Mouse (Mus musculus) limb, embryonic 12.5 days (tissue): ENCODE results near the gene Ifna16. TPM values are rescaled to one million over a fixed set of nuclear protein-coding genes. Genes with fewer than 3 reads are reported as not detected.

Experiments
- ATAC-seq: fragments of 200-750 bp; cut with Nextera tagmentation; 2 replicates; pipeline ENCODE4 v1.8.0; 2017; ENCODE audit warnings: low read depth, moderate TSS enrichment; ENCODE audit not compliant: insufficient number of reproducible peaks, insufficient read depth, low FRiP score, low TSS enrichment
- H3K27ac ChIP-seq: fragments of 300-500 bp; sonication (generic); 2 replicates; pipeline ENCODE4 v1.5.1; 2016; ENCODE audit warnings: mild to moderate bottlenecking, moderate library complexity
- H3K27me3 ChIP-seq: fragments of 300-500 bp; sonication (generic); 2 replicates; pipeline ENCODE4 v1.6.1; 2016; ENCODE audit warnings: mild to moderate bottlenecking, moderate library complexity
- H3K36me3 ChIP-seq: fragments of 300-500 bp; sonication (generic); 2 replicates; pipeline ENCODE4 v1.6.1; 2016; ENCODE audit warnings: mild to moderate bottlenecking, moderate library complexity
- H3K4me1 ChIP-seq: fragments of 300-500 bp; sonication (generic); replicated peaks from 2 replicates; pipeline ENCODE4 v1.6.1; 2016
- H3K4me2 ChIP-seq: fragments of 300-500 bp; sonication (generic); 2 replicates; pipeline ENCODE4 v1.6.1; 2016; ENCODE audit warnings: mild to moderate bottlenecking, moderate library complexity
- H3K4me3 ChIP-seq: fragments of 300-500 bp; sonication (generic); replicated peaks from 2 replicates; pipeline ENCODE4 v1.5.1; 2016; ENCODE audit warnings: mild to moderate bottlenecking
- H3K9ac ChIP-seq: fragments of 300-500 bp; sonication (generic); replicated peaks from 2 replicates; pipeline ENCODE4 v1.6.1; 2016; ENCODE audit warnings: mild to moderate bottlenecking, moderate library complexity
- H3K9me3 ChIP-seq: fragments of 300-500 bp; sonication (generic); 2 replicates; pipeline ENCODE4 v1.6.1; 2016; ENCODE audit warnings: mild to moderate bottlenecking, moderate library complexity
- WGBS: fragments of 180-500 bp; shearing (Covaris S2); methylation state at CpG from one replicate; pipeline ENCODE4 v1.1.7; 2016; 5-methylcytosine and 5-hydroxymethylcytosine counted together
- polyA plus RNA-seq: library from polyadenylated mRNA; unstranded; fragments of >200 nt; fragmentation: Nextera tagmentation; extraction: Ambion mirVana; gene quantifications from 2 replicates; pipeline ENCODE4 v1.2.1, GENCODE M21; 2016

Ifna16 gene
- polyA plus RNA-seq, 1 experiment from 2014 or later: not detected

DNA sequence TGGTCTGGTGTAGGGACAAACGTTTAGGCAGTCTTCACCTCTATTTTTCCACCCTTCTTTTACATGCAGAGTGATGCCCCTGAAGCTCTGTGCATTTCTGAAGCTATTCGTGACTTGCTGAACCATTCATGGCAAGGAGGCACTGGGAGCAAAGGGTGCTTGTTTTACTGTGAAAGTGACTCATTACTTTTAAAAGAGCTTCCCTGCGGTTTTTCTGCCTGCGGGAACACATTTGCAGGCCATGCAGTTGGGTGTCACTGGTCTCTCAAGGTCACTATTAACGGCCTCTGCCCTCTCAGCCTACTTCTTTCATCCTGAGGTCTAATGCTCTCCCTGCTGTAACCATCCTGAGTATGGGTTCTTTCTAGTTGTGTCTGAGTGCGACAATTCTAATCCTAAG, 20.4 kb upstream of the Ifna16 start:
- Histone ChIP-seq H3K9me3 (no peaks in the 10 kb centered on the region), H3K36me3 (no peaks in the 10 kb centered on the region), H3K4me2 (no peak overlapping the region), H3K27me3 (peaks cover 4% of the 10 kb centered on the region), H3K4me3 (no peak overlapping the region), H3K4me1 (no peaks in the 10 kb centered on the region), H3K9ac (no peak overlapping the region), H3K27ac (no peak overlapping the region)
- ATAC-seq: no peak
- WGBS: 51% methylated on average over 6 of the region's 6 CpGs

DNA sequence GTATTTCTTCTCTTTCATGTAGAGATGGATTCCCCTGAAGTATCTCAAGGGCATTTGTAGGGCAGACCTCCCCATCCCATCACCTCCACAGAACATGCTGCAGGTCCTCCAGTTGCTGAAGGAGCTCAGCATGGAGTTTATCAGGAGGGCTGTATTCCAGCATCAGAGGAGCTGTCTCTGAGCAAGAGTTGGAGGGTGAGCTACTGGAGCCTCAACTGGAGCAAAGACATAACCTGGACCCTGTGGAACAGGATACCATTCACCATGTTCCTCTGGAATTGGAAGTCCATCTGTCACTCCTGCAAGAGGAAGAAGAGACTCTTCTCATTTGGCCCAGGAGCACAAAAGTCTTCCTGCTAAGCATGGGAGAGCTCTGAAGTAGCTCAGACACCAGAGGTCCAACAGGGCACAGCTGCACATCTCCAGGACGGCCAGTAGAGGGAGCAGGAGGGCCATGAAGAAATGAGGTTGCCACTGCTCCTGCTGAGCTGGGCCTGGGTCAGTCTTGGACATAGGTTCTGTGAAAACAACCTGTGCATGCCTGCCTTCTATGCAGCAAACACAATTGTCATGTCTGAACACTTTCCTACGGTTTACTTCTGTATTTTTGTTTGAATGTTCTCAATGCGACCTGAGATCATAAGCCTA, 19.6 kb upstream of the Ifna16 start:
- H3K9ac ChIP-seq: no peak overlapping the region
- no peaks in the 10 kb centered on the region for H3K4me1 ChIP-seq
- no peak overlapping the region for H3K27ac ChIP-seq
- no peak overlapping the region for H3K4me3 ChIP-seq
- peak; percentile 66; the same call in 1 of the 2 replicates for ATAC-seq
- H3K36me3 ChIP-seq: no peaks in the 10 kb centered on the region
- H3K4me2 ChIP-seq: no peak overlapping the region
- peaks cover 4% of the 10 kb centered on the region for H3K27me3 ChIP-seq
- WGBS: 25% methylated on average over 3 of the region's 3 CpGs
- no peaks in the 10 kb centered on the region for H3K9me3 ChIP-seq

DNA sequence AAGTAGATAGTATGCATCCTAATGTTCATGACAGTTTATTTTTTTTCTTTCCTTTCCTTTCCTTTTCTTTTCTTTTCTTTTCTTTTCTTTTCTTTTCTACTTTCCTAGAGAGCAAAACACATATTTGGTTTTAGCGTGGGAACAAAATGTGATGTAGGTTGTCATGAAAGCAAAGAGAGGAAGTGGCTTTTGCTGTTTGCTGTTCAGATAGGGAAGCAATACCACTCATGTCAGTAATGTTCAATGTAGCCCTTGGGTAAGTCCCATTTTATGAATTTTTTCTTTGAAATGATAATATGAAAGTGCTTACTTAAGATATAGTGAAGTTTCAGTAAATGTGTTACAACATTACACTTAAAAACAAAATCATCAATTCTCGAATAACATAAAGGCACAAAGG, 16.7 kb upstream of the Ifna16 start:
- no peak overlapping the region for H3K9ac ChIP-seq
- ATAC-seq: no peak
- H3K4me1 ChIP-seq: no peaks in the 10 kb centered on the region
- H3K27me3 ChIP-seq: peaks cover 4% of the 10 kb centered on the region
- no peak overlapping the region for H3K4me2 ChIP-seq
- no peak overlapping the region for H3K27ac ChIP-seq
- no peaks in the 10 kb centered on the region for H3K9me3 ChIP-seq
- H3K4me3 ChIP-seq: no peak overlapping the region
- no peaks in the 10 kb centered on the region for H3K36me3 ChIP-seq
- WGBS: 88% methylated on average over 2 of the region's 2 CpGs

DNA sequence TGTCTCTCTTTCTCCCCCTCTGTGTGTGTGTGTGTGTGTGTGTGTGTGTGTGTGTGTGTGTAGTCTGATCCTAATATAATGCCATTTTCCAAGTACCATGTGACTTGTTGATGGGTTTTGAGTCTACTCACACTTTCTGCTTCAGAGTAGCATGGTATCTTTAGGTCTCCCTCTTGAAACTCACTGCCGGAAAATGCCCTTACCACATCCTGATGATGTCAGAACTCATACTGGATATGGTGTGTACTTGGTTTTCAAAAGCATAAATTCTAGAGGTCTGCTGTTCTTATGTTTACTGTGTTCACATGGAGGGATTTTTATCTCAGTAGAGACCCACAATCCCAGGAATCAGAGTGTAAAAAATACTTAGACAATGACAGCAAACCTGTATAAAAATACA, 15.8 kb upstream of the Ifna16 start:
- 91% methylated on average over 1 of the region's 1 CpGs for WGBS
- no peak overlapping the region for H3K4me2 ChIP-seq
- no peak overlapping the region for H3K27ac ChIP-seq
- H3K9ac ChIP-seq: no peak overlapping the region
- H3K4me1 ChIP-seq: no peaks in the 10 kb centered on the region
- no peaks in the 10 kb centered on the region for H3K36me3 ChIP-seq
- H3K9me3 ChIP-seq: no peaks in the 10 kb centered on the region
- no peak for ATAC-seq
- H3K4me3 ChIP-seq: no peak overlapping the region
- H3K27me3 ChIP-seq: peaks cover 4% of the 10 kb centered on the region

DNA sequence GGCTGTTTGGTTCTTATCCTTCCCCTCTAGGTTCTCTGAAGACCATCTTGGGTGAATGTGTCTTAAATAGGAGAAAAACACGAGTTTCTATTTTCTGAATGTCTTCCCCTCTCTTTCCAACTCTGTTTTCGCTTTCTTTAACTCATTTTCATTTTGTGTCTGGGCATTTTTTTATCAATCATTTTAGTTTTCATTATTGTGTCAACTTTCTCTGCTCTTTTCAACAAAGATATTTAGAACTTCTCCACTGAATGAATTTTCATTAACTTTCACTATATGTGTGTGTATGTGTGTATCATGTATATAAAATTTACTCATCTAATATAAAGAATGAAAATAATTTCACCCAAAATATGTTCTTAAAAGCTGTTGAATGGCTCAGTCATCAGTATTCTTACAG, 14.5 kb upstream of the Ifna16 start, which contains the start of gene Ifnab:
Gene Ifnab (minus strand): TSS at position 101 of the 400 bp plus-strand sequence.
- no peak for ATAC-seq
- no peak within 1 kb of the TSS for H3K27ac ChIP-seq
- H3K4me2 ChIP-seq: no peak within 1 kb of the TSS
- H3K4me3 ChIP-seq: no peak within 1 kb of the TSS
- H3K27me3 ChIP-seq: peaks cover 4% of the 10 kb centered on the region; the same call in 1 of the 2 replicates
- no peaks in the 10 kb centered on the region for H3K9me3 ChIP-seq
- 70% methylated on average over 2 of the region's 2 CpGs for WGBS
- H3K36me3 ChIP-seq: no peaks in the 10 kb centered on the region
- no peaks in the 10 kb centered on the region for H3K4me1 ChIP-seq
- no peak within 1 kb of the TSS for H3K9ac ChIP-seq

DNA sequence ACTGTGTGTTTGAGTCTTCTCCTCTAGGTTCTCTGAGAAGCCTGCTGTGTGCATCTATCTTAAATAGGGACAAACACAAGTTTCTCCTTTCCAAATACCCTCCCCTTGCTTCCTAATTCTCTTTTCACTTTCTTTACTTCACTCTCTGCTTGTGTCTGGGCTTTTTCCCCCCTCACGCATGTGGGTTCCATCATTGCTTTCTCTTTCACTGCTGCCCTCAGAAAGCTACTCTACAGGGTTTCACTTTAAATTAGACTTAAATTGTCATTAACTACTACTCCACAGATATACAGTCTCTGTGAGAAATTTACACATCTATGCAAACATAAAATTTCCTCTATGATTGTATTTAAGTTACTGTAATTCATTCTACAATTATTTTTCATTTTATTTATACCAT, 7.1 kb upstream of the Ifna16 start, which contains the start of gene Ifna2:
Gene Ifna2 (minus strand): TSS at position 101 of the 400 bp plus-strand sequence.
- H3K9ac ChIP-seq: no peak within 1 kb of the TSS
- no peaks in the 10 kb centered on the region for H3K36me3 ChIP-seq
- ATAC-seq: no peak
- no peak within 1 kb of the TSS for H3K4me3 ChIP-seq
- 93% methylated on average over 1 of the region's 1 CpGs for WGBS
- H3K27me3 ChIP-seq: no peaks in the 10 kb centered on the region
- H3K4me2 ChIP-seq: no peak within 1 kb of the TSS
- no peaks in the 10 kb centered on the region for H3K9me3 ChIP-seq
- H3K4me1 ChIP-seq: no peaks in the 10 kb centered on the region
- no peak within 1 kb of the TSS for H3K27ac ChIP-seq

DNA sequence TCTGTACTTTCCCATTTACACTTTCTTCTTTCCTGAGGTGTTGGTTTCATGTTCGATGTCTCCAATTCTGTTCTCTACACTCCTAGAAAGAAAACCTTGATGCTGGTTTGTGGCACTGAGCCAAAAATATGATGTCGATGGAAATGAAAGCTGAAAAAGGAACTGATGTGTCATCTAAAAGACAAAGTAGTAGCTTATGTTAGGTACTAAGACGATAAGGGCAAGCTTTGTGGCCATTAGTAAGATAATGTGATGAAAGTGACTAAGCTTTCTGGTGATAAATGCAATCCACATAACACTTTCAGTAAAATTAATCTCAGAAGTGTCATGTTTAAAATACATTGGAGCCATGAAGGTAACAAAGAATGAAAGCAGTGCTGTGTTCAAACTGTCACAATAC, 4.6 kb upstream of the Ifna16 start:
- H3K4me3 ChIP-seq: no peak overlapping the region
- no peak overlapping the region for H3K4me2 ChIP-seq
- no peak overlapping the region for H3K9ac ChIP-seq
- no peaks in the 10 kb centered on the region for H3K4me1 ChIP-seq
- H3K9me3 ChIP-seq: no peaks in the 10 kb centered on the region
- 82% methylated on average over 3 of the region's 3 CpGs for WGBS
- H3K36me3 ChIP-seq: no peaks in the 10 kb centered on the region
- H3K27me3 ChIP-seq: no peaks in the 10 kb centered on the region
- ATAC-seq: no peak
- no peak overlapping the region for H3K27ac ChIP-seq

DNA sequence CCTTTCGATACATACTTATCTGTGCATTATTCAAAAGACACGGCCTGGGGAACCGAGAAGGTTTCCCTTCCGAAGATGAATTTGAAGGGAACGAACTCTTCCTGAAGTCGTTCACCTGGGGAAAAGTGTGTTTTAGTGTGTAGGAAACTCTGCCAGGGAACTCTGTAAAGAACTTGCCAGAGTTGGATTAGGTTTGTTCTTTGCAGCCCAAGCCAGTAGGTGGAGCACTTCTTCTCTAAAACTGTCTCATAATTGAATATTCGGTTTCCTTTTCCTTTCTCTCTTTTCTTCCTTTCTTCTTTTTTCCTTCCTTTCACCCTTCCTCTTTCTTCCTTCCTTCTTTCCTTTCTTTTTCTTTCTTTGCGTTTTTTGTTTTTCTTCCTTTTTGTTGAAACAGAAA, 3.6 kb upstream of the Ifna16 start:
- H3K9ac ChIP-seq: no peak overlapping the region
- WGBS: 52% methylated on average over 8 of the region's 8 CpGs
- no peak for ATAC-seq
- no peak overlapping the region for H3K4me3 ChIP-seq
- no peak overlapping the region for H3K4me2 ChIP-seq
- H3K27ac ChIP-seq: no peak overlapping the region
- no peaks in the 10 kb centered on the region for H3K27me3 ChIP-seq
- no peaks in the 10 kb centered on the region for H3K36me3 ChIP-seq
- H3K4me1 ChIP-seq: no peaks in the 10 kb centered on the region
- H3K9me3 ChIP-seq: no peaks in the 10 kb centered on the region

DNA sequence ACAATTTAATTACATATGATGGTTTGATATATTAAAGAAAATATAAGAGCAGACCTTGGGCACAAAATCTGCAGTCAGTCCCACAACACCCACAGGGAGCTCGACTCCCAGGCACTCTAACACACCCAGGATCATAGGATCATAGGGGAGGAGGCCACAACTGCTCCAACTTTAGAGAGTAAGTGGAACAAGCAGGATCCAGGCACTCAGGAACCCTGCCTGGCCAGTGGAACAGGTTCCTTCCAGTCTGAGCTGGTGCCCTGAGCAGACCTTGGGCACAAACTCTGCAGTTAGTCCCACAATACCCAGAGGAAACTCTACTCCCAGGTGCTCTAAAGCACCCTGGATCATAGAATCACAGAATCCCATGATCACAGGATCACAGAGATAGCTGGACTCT, 21.3 kb downstream of the Ifna16 start:
- 47% methylated on average over 1 of the region's 1 CpGs for WGBS
- Histone ChIP-seq H3K36me3 (no peaks in the 10 kb centered on the region), H3K9me3 (no peaks in the 10 kb centered on the region), H3K4me1 (no peaks in the 10 kb centered on the region), H3K4me2 (no peak overlapping the region), H3K27ac (no peak overlapping the region), H3K4me3 (no peak overlapping the region), H3K9ac (no peak overlapping the region), H3K27me3 (no peaks in the 10 kb centered on the region)
- no peak for ATAC-seq

DNA sequence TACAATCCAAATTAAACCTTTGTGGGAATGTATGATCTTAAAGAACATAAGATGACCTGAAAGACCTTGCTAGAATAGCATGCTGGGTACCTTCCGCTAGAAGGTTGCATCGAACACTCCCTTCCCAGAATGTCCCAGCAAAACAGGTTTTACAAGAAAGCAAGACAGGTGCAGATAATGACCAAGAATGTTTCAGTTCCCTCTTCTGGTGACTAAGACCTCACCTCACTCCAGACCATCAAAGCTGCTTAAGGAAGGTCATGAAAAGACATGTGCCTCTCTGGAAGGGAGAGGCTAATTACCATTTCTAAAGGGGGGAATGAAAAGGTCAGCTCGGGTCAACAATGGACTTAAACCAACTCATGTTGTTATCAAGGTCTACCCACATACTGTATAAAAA, 23.1 kb downstream of the Ifna16 start:
- no peaks in the 10 kb centered on the region for H3K4me1 ChIP-seq
- no peak for ATAC-seq
- no peak overlapping the region for H3K27ac ChIP-seq
- H3K4me2 ChIP-seq: no peak overlapping the region
- WGBS: 74% methylated on average over 3 of the region's 3 CpGs
- no peaks in the 10 kb centered on the region for H3K27me3 ChIP-seq
- H3K9ac ChIP-seq: no peak overlapping the region
- no peak overlapping the region for H3K4me3 ChIP-seq
- no peaks in the 10 kb centered on the region for H3K36me3 ChIP-seq
- H3K9me3 ChIP-seq: no peaks in the 10 kb centered on the region

DNA sequence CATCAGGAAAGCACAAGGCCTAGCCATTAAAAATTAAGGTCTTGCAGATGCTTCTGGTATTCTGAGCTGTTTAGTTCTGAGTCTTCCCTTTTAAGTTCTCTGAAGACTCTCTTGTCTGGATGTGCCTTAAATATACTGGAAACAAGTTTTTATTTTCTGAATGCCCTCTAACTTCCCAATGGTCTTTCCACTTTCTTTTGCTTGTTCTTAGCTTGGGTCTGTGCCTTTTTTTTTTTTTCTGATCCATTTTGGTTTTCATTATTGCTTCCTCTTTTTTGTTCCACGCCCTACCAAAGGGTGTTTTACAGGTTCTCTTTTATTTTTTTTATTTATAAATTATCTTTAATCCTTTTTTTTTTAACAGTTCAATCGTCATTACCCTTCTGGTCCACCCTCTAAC, 32.4 kb downstream of the Ifna16 start, which contains the start of gene Ifna13:
Gene Ifna13 (minus strand): TSS at position 101 of the 400 bp plus-strand sequence.
- Histone ChIP-seq H3K27me3 (no peaks in the 10 kb centered on the region), H3K9me3 (no peaks in the 10 kb centered on the region), H3K4me1 (no peaks in the 10 kb centered on the region), H3K4me2 (no peak within 1 kb of the TSS), H3K36me3 (no peaks in the 10 kb centered on the region), H3K27ac (0 out of 2 replicates have a peak within 1 kb of the TSS, but pooled peaks have one; percentile 35), H3K4me3 (no peak within 1 kb of the TSS), H3K9ac (no peak within 1 kb of the TSS)
- no peak for ATAC-seq
- WGBS: 56% methylated on average over 2 of the region's 2 CpGs

DNA sequence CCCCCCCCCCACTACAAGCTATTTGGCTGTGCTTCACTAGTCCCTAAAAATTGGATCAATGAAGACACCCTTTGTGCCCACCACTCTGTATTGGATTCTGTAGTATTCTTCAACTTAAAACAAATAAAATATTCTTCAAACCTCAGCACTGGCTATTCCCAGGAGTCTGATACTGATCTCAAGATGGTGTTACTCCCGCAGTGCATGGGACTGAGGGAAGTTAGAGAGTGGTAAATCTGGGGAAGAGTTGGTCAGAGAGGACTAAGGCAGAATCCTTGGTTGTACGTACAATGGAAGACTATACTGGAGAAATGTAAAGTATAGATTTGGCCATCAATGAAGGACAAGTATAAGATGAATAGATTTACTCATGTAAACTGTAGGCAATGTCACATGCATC, 34.2 kb downstream of the Ifna16 start:
- Histone ChIP-seq H3K4me1 (no peaks in the 10 kb centered on the region), H3K27ac (no peak overlapping the region), H3K9ac (no peak overlapping the region), H3K9me3 (no peaks in the 10 kb centered on the region), H3K4me2 (no peak overlapping the region), H3K4me3 (no peak overlapping the region), H3K36me3 (no peaks in the 10 kb centered on the region), H3K27me3 (no peaks in the 10 kb centered on the region)
- 42% methylated on average over 2 of the region's 2 CpGs for WGBS
- no peak for ATAC-seq
